Mouse (Mus musculus): ENCODE measurements around the gene Gad2. TPM values are rescaled to one million over a fixed set of nuclear protein-coding genes. Genes with fewer than 3 reads are reported as not detected.

The Gad2 gene
- total and polyA plus RNA-seq, 3 experiments, result 0.01 to 0.04 TPM; not detected in 1

GRCm38 (mm10) chr2:22623111-22624070 lies 1.4 kb downstream of the Gad2 start:
- no peaks in the 10 kb centered on the region for H3K79me2 ChIP-seq (ENCODE audit: control insufficient read depth, insufficient read depth, low read length, poor library complexity)
- H3K27ac ChIP-seq (ENCODE audit: control insufficient read depth, low read depth, low read length), result no peak overlapping the region
- no peak overlapping the region for H3K4me3 ChIP-seq (ENCODE audit: control insufficient read depth in 1 of 2, insufficient read depth in 1 of 2, low read depth in 2 of 2, low read length in 2 of 2)
- no peaks in the 10 kb centered on the region; a peak in 1 of 4 replicates for H3K36me3 ChIP-seq (ENCODE audit: control insufficient read depth in 1 of 2, insufficient read depth in 2 of 2, low read length in 2 of 2)
- peaks cover 0 to 3% of the 10 kb centered on the region in 2 experiments; a peak in 1 of 4 replicates for H3K4me1 ChIP-seq (ENCODE audit: control insufficient read depth in 1 of 2, insufficient read depth in 2 of 2, low read length in 2 of 2)
- no peaks in the 10 kb centered on the region; a peak in 1 of 4 replicates for H3K27me3 ChIP-seq (ENCODE audit: control insufficient read depth in 1 of 2, insufficient read depth in 2 of 2, low read length in 2 of 2)
- no peak for TF ChIP-seq BHLHE40 (IDR thresholded peaks at IDR 0.05; ENCODE audit: borderline replicate concordance, low read depth, low read length)
- no peak for TF ChIP-seq MAX (IDR thresholded peaks at IDR 0.05; ENCODE audit: low read length)
- no peak for TF ChIP-seq MYB (IDR thresholded peaks at IDR 0.05; ENCODE audit: low read depth, low read length)
- no peak for TF ChIP-seq CHD1 (IDR thresholded peaks at IDR 0.05; ENCODE audit: low read depth, low read length)
- no peak for TF ChIP-seq MAFK (IDR thresholded peaks at IDR 0.05; ENCODE audit: borderline replicate concordance, low read depth, low read length)
- TF ChIP-seq GATA1 (IDR thresholded peaks at IDR 0.05; ENCODE audit: low read depth, low read length), result no peak
- no peak for TF ChIP-seq ZMIZ1 (IDR thresholded peaks at IDR 0.05; ENCODE audit: low read depth, low read length)
- no peak for TF ChIP-seq ETS1 (IDR thresholded peaks at IDR 0.05; ENCODE audit: low read depth, low read length)
- TF ChIP-seq E2F4 (IDR thresholded peaks at IDR 0.05; ENCODE audit: borderline replicate concordance, low read depth, low read length), result no peak
- no peak for TF ChIP-seq MYC (IDR thresholded peaks at IDR 0.05; ENCODE audit: low read depth, low read length)
- TF ChIP-seq MXI1 (IDR thresholded peaks at IDR 0.05; ENCODE audit: low read depth, low read length), result no peak
- no peak overlapping the region for H3K9ac ChIP-seq (ENCODE audit: control insufficient read depth, low read depth, low read length, poor library complexity, severe bottlenecking)
- no peaks in the 10 kb centered on the region for H3K9me3 ChIP-seq (replicated peaks; ENCODE audit: insufficient read depth, low read length)
- no peak for DNase-seq (ENCODE audit: low read depth, low spot score)

DNA sequence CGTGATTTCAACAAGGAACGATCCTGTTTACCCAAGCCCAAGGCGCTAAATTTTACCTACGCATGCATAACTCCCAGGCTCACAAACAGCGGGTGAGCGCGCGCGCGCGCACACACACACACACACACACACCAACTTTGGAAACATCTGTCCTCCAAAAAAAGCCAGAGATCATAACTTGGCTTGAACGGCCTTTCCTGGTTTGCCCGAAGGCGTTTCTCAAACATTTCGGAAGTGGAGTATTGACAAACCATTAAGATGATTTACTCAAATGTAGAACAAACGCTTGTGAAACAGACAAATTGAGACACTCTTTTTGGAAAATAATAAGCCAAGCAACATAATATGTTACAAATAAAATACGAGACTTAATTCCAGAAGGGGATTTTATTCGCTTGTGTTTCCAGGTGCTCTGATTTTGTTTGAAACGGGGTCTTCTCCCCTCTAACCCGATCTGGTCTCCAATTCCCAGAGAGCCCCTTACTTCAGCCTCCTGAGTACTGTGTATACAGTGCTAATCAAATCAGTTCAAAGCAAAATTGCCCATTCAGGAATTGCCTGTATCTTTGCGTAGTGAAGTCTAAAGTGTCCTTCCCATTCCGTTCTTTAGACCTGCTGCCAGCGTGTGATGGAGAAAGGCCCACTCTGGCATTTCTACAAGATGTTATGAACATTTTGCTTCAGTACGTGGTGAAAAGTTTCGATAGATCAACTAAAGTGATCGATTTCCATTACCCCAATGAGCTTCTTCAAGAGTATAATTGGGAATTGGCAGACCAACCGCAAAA lies 2.4 kb downstream of the Gad2 start:
- Histone ChIP-seq H3K36me3 (ENCODE audit: control insufficient read depth in 1 of 2, insufficient read depth in 2 of 2, low read length in 2 of 2) (no peaks in the 10 kb centered on the region; a peak in 1 of 4 replicates), H3K27me3 (ENCODE audit: control insufficient read depth in 1 of 2, insufficient read depth in 2 of 2, low read length in 2 of 2) (no peaks in the 10 kb centered on the region; a peak in 1 of 4 replicates), H3K9ac (ENCODE audit: control insufficient read depth, low read depth, low read length, poor library complexity, severe bottlenecking) (no peak overlapping the region), H3K4me3 (ENCODE audit: control insufficient read depth in 1 of 2, insufficient read depth in 1 of 2, low read depth in 2 of 2, low read length in 2 of 2) (no peak overlapping the region), H3K27ac (ENCODE audit: control insufficient read depth, low read depth, low read length) (no peak overlapping the region), H3K9me3 (replicated peaks; ENCODE audit: insufficient read depth, low read length) (no peaks in the 10 kb centered on the region), H3K79me2 (ENCODE audit: control insufficient read depth, insufficient read depth, low read length, poor library complexity) (no peaks in the 10 kb centered on the region), H3K4me1 (ENCODE audit: control insufficient read depth in 1 of 2, insufficient read depth in 2 of 2, low read length in 2 of 2) (peaks cover 0 to 3% of the 10 kb centered on the region in 2 experiments; a peak in 1 of 4 replicates)
- TF ChIP-seq ZC3H11A (IDR thresholded peaks at IDR 0.05; ENCODE audit: low read depth, low read length), result no peak
- TF ChIP-seq RCOR1 (IDR thresholded peaks at IDR 0.05; ENCODE audit: low read depth, low read length), result no peak
- no peak for TF ChIP-seq NRF1 (IDR thresholded peaks at IDR 0.05; ENCODE audit: insufficient read depth, low read depth, low read length, poor library complexity, severe bottlenecking)
- no peak for TF ChIP-seq CHD1 (IDR thresholded peaks at IDR 0.05; ENCODE audit: low read depth, low read length)
- no peak for TF ChIP-seq MEF2A (IDR thresholded peaks at IDR 0.05; ENCODE audit: extremely low read depth, insufficient replicate concordance, low read depth, low read length, poor library complexity, severe bottlenecking)
- no peak for TF ChIP-seq TBP (IDR thresholded peaks at IDR 0.05; ENCODE audit: low read depth, low read length)
- no peak for DNase-seq (ENCODE audit: low read depth, low spot score)
